Mouse (Mus musculus) forebrain, embryonic 11.5 days (tissue): Measurements from ENCODE around the gene Nmrk1. TPM values are rescaled to one million over a fixed set of nuclear protein-coding genes. Genes with fewer than 3 reads are reported as not detected.
A peak's percentile ranks its signal among the peaks of the same experiment; 100 is the strongest.

Experiments
- ATAC-seq: fragments of 200-750 bp; cut with Nextera tagmentation; replicated peaks from 2 replicates; pipeline ENCODE4 v1.8.0; 2017; ENCODE audit warnings: moderate TSS enrichment; ENCODE audit not compliant: low FRiP score
- DNase-seq: peaks from one replicate; pipeline ENCODE4 v3.0.0-alpha.2; 2017; ENCODE audit warnings: low spot score
- H3K27ac ChIP-seq: fragments of 300-500 bp; sonication (generic); 2 replicates; pipeline ENCODE4 v1.5.1; 2014; ENCODE audit warnings: low read depth, low read length
- H3K27me3 ChIP-seq: fragments of 300-500 bp; sonication (generic); 2 replicates; pipeline ENCODE4 v1.6.1; 2014; ENCODE audit warnings: mild to moderate bottlenecking, low read length, mixed read lengths; ENCODE audit not compliant: control insufficient read depth, insufficient read depth
- H3K36me3 ChIP-seq: fragments of 300-500 bp; sonication (generic); 2 replicates; pipeline ENCODE4 v1.6.1; 2014; ENCODE audit warnings: mild to moderate bottlenecking, low read length, moderate library complexity, mixed read lengths; ENCODE audit not compliant: control insufficient read depth, insufficient read depth
- H3K4me1 ChIP-seq: fragments of 300-500 bp; sonication (generic); replicated peaks from 2 replicates; pipeline ENCODE4 v1.6.1; 2014; ENCODE audit warnings: low read length, mixed read lengths; ENCODE audit not compliant: control insufficient read depth, insufficient read depth
- H3K4me2 ChIP-seq: fragments of 300-500 bp; sonication (generic); 2 replicates; pipeline ENCODE4 v1.6.1; 2014; ENCODE audit warnings: low read depth, mild to moderate bottlenecking, low read length, moderate library complexity, mixed read lengths; ENCODE audit not compliant: severe bottlenecking
- H3K4me3 ChIP-seq: fragments of 300-500 bp; sonication (generic); 2 replicates; pipeline ENCODE4 v1.5.1; 2014; ENCODE audit warnings: low read depth, low read length
- H3K9ac ChIP-seq: fragments of 300-500 bp; sonication (generic); 2 replicates; pipeline ENCODE4 v1.6.1; 2014; ENCODE audit warnings: low read length
- H3K9me3 ChIP-seq: fragments of 300-500 bp; sonication (generic); 2 replicates; pipeline ENCODE4 v1.6.1; 2016; ENCODE audit warnings: low read length, mixed read lengths; ENCODE audit not compliant: control insufficient read depth
- WGBS: fragments of 180-500 bp; shearing (Covaris S2); extraction: QIAGEN DNeasy Blood & Tissue Kit; methylation state at CpG from one replicate; pipeline ENCODE4 v1.1.7; 2014; 5-methylcytosine and 5-hydroxymethylcytosine counted together
- polyA plus RNA-seq: library from polyadenylated mRNA; unstranded; fragments of >200 nt; fragmentation: Nextera tagmentation; extraction: Ambion mirVana; gene quantifications from 2 replicates; pipeline ENCODE4 v1.2.1, GENCODE M21; 2014

Gene Nmrk1
- polyA plus RNA-seq, 1 experiment from 2014 or later = 6.1 TPM

- no peaks in the 10 kb centered on the region for H3K27me3 ChIP-seq
- WGBS = 73% methylated on average over 2 of the region's 2 CpGs
- H3K36me3 ChIP-seq = no peaks in the 10 kb centered on the region
- no peak overlapping the region for H3K4me2 ChIP-seq
- no peaks in the 10 kb centered on the region for H3K9me3 ChIP-seq
- no peak overlapping the region for H3K9ac ChIP-seq
- no peaks in the 10 kb centered on the region for H3K4me1 ChIP-seq
- no peak overlapping the region for H3K27ac ChIP-seq
- DNase-seq = no peak
- no peak for ATAC-seq
- H3K4me3 ChIP-seq = no peak overlapping the region
Measured at GRCm38 (mm10) chr19:18663904-18664303, 32.2 kb downstream of the Nmrk1 start.

- H3K9me3 ChIP-seq = no peaks in the 10 kb centered on the region
- H3K9ac ChIP-seq = no peak overlapping the region
- 88% methylated on average over 7 of the region's 7 CpGs for WGBS
- no peak overlapping the region for H3K27ac ChIP-seq
- H3K36me3 ChIP-seq = no peaks in the 10 kb centered on the region
- H3K4me3 ChIP-seq = no peak overlapping the region
- ATAC-seq = no peak
- no peak overlapping the region for H3K4me2 ChIP-seq
- H3K4me1 ChIP-seq = no peaks in the 10 kb centered on the region
- H3K27me3 ChIP-seq = no peaks in the 10 kb centered on the region
- DNase-seq = no peak
Measured at GRCm38 (mm10) chr19:18666966-18667365, 35.2 kb downstream of the Nmrk1 start.

GRCm38 (mm10) chr19:18669551-18669950 is 37.8 kb downstream of the Nmrk1 start:
- H3K27ac ChIP-seq = no peak overlapping the region
- ATAC-seq (no peak), DNase-seq (no peak)

GRCm38 (mm10) chr19:18670608-18671007 is 38.9 kb downstream of the Nmrk1 start, which contains the start of gene Carnmt1:
TSS of gene Carnmt1 (plus strand) at chr19:18670764.
- H3K27ac ChIP-seq = peak within 1 kb of the TSS; percentile 34; the same call in 1 of the 2 replicates
- H3K27me3 ChIP-seq = no peaks in the 10 kb centered on the region
- H3K4me3 ChIP-seq = peak within 1 kb of the TSS; percentile 75
- H3K4me1 ChIP-seq = peaks cover 7% of the 10 kb centered on the region; the same call in 1 of the 2 replicates
- under 1% methylated on average over 45 of the region's 58 CpGs for WGBS
- no peaks in the 10 kb centered on the region for H3K36me3 ChIP-seq
- DNase-seq (peak; percentile 99), ATAC-seq (peak; percentile 99)
- peak within 1 kb of the TSS; percentile 60 for H3K4me2 ChIP-seq
- H3K9ac ChIP-seq = peak within 1 kb of the TSS; percentile 78
- H3K9me3 ChIP-seq = no peaks in the 10 kb centered on the region

More at GRCm38 (mm10) chr19:18669551-18669950, 37.8 kb downstream of the Nmrk1 start:
- H3K9me3 ChIP-seq = no peaks in the 10 kb centered on the region
- no peak overlapping the region for H3K4me2 ChIP-seq
- no peak overlapping the region for H3K4me3 ChIP-seq
- no peaks in the 10 kb centered on the region for H3K36me3 ChIP-seq
- no peaks in the 10 kb centered on the region for H3K27me3 ChIP-seq
- WGBS = 89% methylated on average over 7 of the region's 7 CpGs
- no peak overlapping the region for H3K9ac ChIP-seq
- peaks cover 7% of the 10 kb centered on the region; the same call in 1 of the 2 replicates for H3K4me1 ChIP-seq

GRCm38 (mm10) chr19:18671056-18671741 is 39.4 kb downstream of the Nmrk1 start:
- ATAC-seq = peak; percentile 68
- WGBS = under 1% methylated on average over 48 of the region's 64 CpGs
- H3K27ac ChIP-seq = peak overlapping the region; percentile 34; the same call in 1 of the 2 replicates
- H3K9me3 ChIP-seq = no peaks in the 10 kb centered on the region
- peaks cover 7% of the 10 kb centered on the region; the same call in 1 of the 2 replicates for H3K4me1 ChIP-seq
- no peaks in the 10 kb centered on the region for H3K27me3 ChIP-seq
- H3K4me3 ChIP-seq = peak overlapping the region; percentile 75
- H3K36me3 ChIP-seq = no peaks in the 10 kb centered on the region
- peak overlapping the region; percentile 78 for H3K9ac ChIP-seq
- peak overlapping the region; percentile 60 for H3K4me2 ChIP-seq
- DNase-seq = peak; percentile 75

- H3K4me2 ChIP-seq = peak overlapping the region; percentile 60; the same call in 1 of the 2 replicates
- no peak overlapping the region for H3K27ac ChIP-seq
- DNase-seq = no peak
- peaks cover 7% of the 10 kb centered on the region; the same call in 1 of the 2 replicates for H3K4me1 ChIP-seq
- WGBS = 68% methylated on average over 3 of the region's 3 CpGs
- no peaks in the 10 kb centered on the region for H3K27me3 ChIP-seq
- H3K36me3 ChIP-seq = no peaks in the 10 kb centered on the region
- no peaks in the 10 kb centered on the region for H3K9me3 ChIP-seq
- peak overlapping the region; percentile 75; the same call in 1 of the 2 replicates for H3K4me3 ChIP-seq
- no peak for ATAC-seq
- H3K9ac ChIP-seq = no peak overlapping the region; the same call in 1 of the 2 replicates
Measured at GRCm38 (mm10) chr19:18672498-18672897, 40.7 kb downstream of the Nmrk1 start.

GRCm38 (mm10) chr19:18673116-18673515 is 41.4 kb downstream of the Nmrk1 start:
- Histone ChIP-seq H3K27me3 (no peaks in the 10 kb centered on the region), H3K4me1 (peaks cover 7% of the 10 kb centered on the region; the same call in 1 of the 2 replicates), H3K27ac (no peak overlapping the region), H3K4me2 (peak overlapping the region; percentile 60), H3K9ac (no peak overlapping the region; the same call in 1 of the 2 replicates), H3K36me3 (no peaks in the 10 kb centered on the region), H3K4me3 (no peak overlapping the region), H3K9me3 (no peaks in the 10 kb centered on the region)
- 11% methylated on average over 4 of the region's 4 CpGs for WGBS
- no peak for DNase-seq
- ATAC-seq = no peak

GRCm38 (mm10) chr19:18682142-18682541 is 50.4 kb downstream of the Nmrk1 start:
- H3K36me3 ChIP-seq = no peaks in the 10 kb centered on the region
- ATAC-seq (no peak), DNase-seq (no peak)
- no peak overlapping the region for H3K9ac ChIP-seq
- no peaks in the 10 kb centered on the region for H3K4me1 ChIP-seq
- H3K9me3 ChIP-seq = no peaks in the 10 kb centered on the region
- no peaks in the 10 kb centered on the region for H3K27me3 ChIP-seq
- H3K4me3 ChIP-seq = no peak overlapping the region
- H3K27ac ChIP-seq = no peak overlapping the region
- 77% methylated on average over 4 of the region's 4 CpGs for WGBS
- no peak overlapping the region for H3K4me2 ChIP-seq
